Comparison of ENCODE assay signal across 26 mouse cellular contexts in genomic region chr14:13597204-13597603, GRCm38 (mm10).
"Had no signal": no experiment of that assay in that cellular context is flagged by ENCODE, and none has a peak within 500 bp of the region (broad histone marks: within the 10 kb centered on the region; RNA-seq: fewer than 3 reads in every experiment).

No protein-coding gene starts in this region.

- DNase-seq: forebrain, postnatal 0 days; gastrocnemius, postnatal 14 days; gastrocnemius, postnatal 36 days; heart, adult 11 months; heart, adult 2 months; heart, postnatal 14 days; heart, postnatal 4 days; kidney, adult 18-20 months; kidney, adult 8-10 months; kidney, postnatal 10 days; kidney, postnatal 25 days; kidney, postnatal 4 days had no signal

- H3K4me2 ChIP-seq: heart, embryonic 11.5 days; heart, embryonic 13.5 days; heart, embryonic 15.5 days; hindbrain, embryonic 12.5 days; hindbrain, embryonic 14.5 days; intestine, embryonic 15.5 days; limb, embryonic 12.5 days had no signal

- H3K27me3 ChIP-seq: heart, embryonic 13.5 days; heart, embryonic 15.5 days; hindbrain, embryonic 12.5 days; intestine, embryonic 15.5 days; limb, embryonic 12.5 days had no signal

- H3K36me3 ChIP-seq: heart, embryonic 13.5 days; heart, embryonic 15.5 days; hindbrain, embryonic 10.5 days; hindbrain, embryonic 12.5 days; intestine, embryonic 15.5 days; limb, embryonic 10.5 days; limb, embryonic 12.5 days had no signal

- H3K4me1 ChIP-seq: heart, embryonic 13.5 days; heart, embryonic 15.5 days; hindbrain, embryonic 10.5 days; hindbrain, embryonic 12.5 days; intestine, embryonic 15.5 days; limb, embryonic 10.5 days; limb, embryonic 12.5 days had no signal

- H3K4me3 ChIP-seq: heart, adult 2 months; heart, embryonic 13.5 days; heart, embryonic 15.5 days; hindbrain, embryonic 10.5 days; hindbrain, embryonic 12.5 days; intestine, embryonic 15.5 days; layer of hippocampus, adult 2 months; left cerebral cortex, adult 2 months; limb, embryonic 10.5 days; limb, embryonic 12.5 days had no signal

- ATAC-seq: forebrain, postnatal 0 days; hindbrain, embryonic 16.5 days; inflammation-experienced regulatory T-cells, adult 6 months; intestine, embryonic 15.5 days; intestine, postnatal 0 days had no signal

- H3K9me3 ChIP-seq: heart, embryonic 13.5 days; heart, embryonic 15.5 days; hindbrain, embryonic 10.5 days; hindbrain, embryonic 12.5 days; intestine, embryonic 15.5 days; limb, embryonic 10.5 days; limb, embryonic 12.5 days had no signal

- H3K9ac ChIP-seq: forebrain, postnatal 0 days; heart, embryonic 13.5 days; heart, embryonic 15.5 days; hindbrain, embryonic 12.5 days; hindbrain, embryonic 14.5 days; intestine, embryonic 15.5 days; limb, embryonic 12.5 days had no signal

- H3K27ac ChIP-seq: heart, adult 2 months; heart, embryonic 13.5 days; heart, embryonic 15.5 days; hindbrain, embryonic 10.5 days; hindbrain, embryonic 12.5 days; hindbrain, embryonic 14.5 days; intestine, embryonic 15.5 days; layer of hippocampus, adult 2 months; left cerebral cortex, adult 2 months; limb, embryonic 10.5 days; limb, embryonic 12.5 days had no signal
